Mouse (Mus musculus): Measurements from ENCODE around the gene Mns1.

- TF ChIP-seq POLR2A (IDR thresholded peaks at IDR 0.05; ENCODE audit: insufficient read depth, low read length): no peak
- no peak for TF ChIP-seq EP300 (IDR thresholded peaks at IDR 0.05; ENCODE audit: insufficient read depth, low read depth, low read length)
These were observed 51.3 kb downstream of the Mns1 start for GRCm38 (mm10) chr9:72489131-72489530.

All from ES-Bruce4 (cell line).